Mouse (Mus musculus): ENCODE results near the gene Gm14862. TPM values are rescaled to one million over a fixed set of nuclear protein-coding genes. Genes with fewer than 3 reads are reported as not detected.
A peak's percentile ranks its signal among the peaks of the same experiment; 100 is the strongest.

Gm14862 gene
- polyA plus RNA-seq, 1 experiment from 2014 or later = not detected

DNA sequence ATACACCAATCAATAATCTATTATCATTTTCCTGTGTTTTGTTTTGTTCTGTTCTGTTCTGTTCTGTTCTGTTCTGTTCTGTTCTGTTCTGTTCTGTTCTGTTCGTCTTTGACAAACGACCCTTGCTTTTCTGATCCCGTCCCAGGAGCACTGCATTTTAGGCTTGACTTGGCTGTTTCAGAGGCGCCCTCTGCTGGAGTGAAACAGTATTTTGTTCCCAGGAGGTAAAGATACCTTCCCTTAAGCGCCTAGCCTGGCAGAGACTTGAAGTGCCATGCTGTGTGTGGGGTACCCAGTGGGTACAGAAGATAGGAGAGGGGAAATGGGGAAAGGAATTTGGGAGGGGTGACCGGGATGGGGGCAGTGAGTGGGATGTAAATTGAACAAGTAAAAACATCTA, 35.5 kb downstream of the Gm14862 start:
- no peak overlapping the region for H3K4me3 ChIP-seq
- no peaks in the 10 kb centered on the region for H3K27me3 ChIP-seq
- no peak overlapping the region for H3K4me2 ChIP-seq (replicated peaks)
- WGBS = 33% methylated on average over 6 of the region's 6 CpGs
- no peaks in the 10 kb centered on the region for H3K36me3 ChIP-seq
- H3K27ac ChIP-seq (replicated peaks) = no peak overlapping the region
- H3K9me3 ChIP-seq = no peaks in the 10 kb centered on the region
- no peak overlapping the region for H3K9ac ChIP-seq (replicated peaks)
- no peaks in the 10 kb centered on the region for H3K4me1 ChIP-seq
- no peak for ATAC-seq (replicated peaks)

DNA sequence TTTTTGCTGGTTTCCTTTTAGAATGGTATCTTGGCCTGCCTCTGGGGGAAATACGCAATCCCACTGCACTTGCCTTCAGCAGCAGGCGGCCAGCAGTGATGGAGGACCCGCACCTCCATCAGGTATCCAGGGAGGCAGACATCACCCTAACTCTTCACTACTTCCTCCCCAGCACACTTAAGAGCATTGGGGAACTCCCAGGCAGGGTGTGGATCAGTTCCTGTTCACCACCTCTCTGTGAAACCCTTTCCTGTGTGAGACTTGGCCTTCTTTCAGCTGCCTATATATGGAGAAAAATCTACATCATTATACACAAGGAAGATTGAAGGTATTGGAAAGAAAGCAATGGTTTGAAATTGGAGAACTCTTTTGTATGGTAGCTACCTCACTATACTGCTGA, 37.1 kb downstream of the Gm14862 start:
- no peak overlapping the region for H3K9ac ChIP-seq (replicated peaks)
- no peak overlapping the region for H3K4me2 ChIP-seq (replicated peaks)
- no peaks in the 10 kb centered on the region for H3K9me3 ChIP-seq
- no peaks in the 10 kb centered on the region for H3K27me3 ChIP-seq
- 96% methylated on average over 3 of the region's 3 CpGs for WGBS
- no peak overlapping the region for H3K27ac ChIP-seq (replicated peaks)
- ATAC-seq (replicated peaks) = no peak
- H3K4me1 ChIP-seq = no peaks in the 10 kb centered on the region
- H3K36me3 ChIP-seq = no peaks in the 10 kb centered on the region
- H3K4me3 ChIP-seq = no peak overlapping the region

DNA sequence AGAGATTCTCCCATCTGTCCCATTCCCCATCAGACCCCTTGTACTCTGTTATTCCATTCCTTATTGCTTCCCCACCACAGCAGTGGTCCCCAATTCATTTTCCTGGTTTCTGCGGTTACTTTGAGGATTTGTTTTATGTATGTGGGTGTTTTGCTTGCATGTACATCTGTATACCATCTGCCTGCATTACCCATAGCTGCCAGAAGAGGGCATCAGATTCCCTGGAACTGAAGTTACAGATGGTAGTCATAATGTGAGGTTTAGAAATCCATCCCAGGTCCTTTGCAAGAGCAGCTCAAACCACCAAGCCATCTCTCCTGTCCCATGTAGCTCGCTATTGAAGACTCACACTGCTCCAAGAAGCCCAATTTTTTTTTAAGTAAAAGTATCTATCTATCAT, 40.5 kb downstream of the Gm14862 start:
- Histone ChIP-seq H3K36me3 (no peaks in the 10 kb centered on the region), H3K4me1 (no peaks in the 10 kb centered on the region), H3K27ac (replicated peaks) (no peak overlapping the region), H3K4me3 (no peak overlapping the region), H3K4me2 (replicated peaks) (no peak overlapping the region), H3K9ac (replicated peaks) (no peak overlapping the region), H3K9me3 (no peaks in the 10 kb centered on the region), H3K27me3 (no peaks in the 10 kb centered on the region)
- ATAC-seq (replicated peaks) = no peak
- 86% methylated on average over 2 of the region's 2 CpGs for WGBS

DNA sequence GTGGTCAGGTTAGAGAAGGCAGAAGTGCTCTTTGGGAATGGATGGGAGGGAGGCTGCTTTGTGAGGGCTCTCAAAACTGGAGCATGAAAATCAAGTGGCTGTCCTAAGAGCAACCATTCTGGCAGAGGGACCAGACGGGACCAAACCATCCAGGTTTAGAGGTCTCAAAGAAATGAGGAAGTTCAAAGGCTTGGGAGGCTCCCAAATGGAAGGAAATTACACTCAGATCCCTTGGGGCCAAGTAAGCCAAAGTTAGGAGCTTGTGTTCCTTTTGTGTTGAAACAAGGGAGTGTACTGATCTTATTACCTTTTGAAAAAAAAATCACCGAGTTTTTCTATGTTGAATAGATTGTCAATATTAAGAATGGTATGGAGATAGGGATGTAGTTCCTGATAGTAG, 51.6 kb downstream of the Gm14862 start:
- no peak overlapping the region for H3K9ac ChIP-seq (replicated peaks)
- WGBS = 65% methylated on average over 2 of the region's 2 CpGs

DNA sequence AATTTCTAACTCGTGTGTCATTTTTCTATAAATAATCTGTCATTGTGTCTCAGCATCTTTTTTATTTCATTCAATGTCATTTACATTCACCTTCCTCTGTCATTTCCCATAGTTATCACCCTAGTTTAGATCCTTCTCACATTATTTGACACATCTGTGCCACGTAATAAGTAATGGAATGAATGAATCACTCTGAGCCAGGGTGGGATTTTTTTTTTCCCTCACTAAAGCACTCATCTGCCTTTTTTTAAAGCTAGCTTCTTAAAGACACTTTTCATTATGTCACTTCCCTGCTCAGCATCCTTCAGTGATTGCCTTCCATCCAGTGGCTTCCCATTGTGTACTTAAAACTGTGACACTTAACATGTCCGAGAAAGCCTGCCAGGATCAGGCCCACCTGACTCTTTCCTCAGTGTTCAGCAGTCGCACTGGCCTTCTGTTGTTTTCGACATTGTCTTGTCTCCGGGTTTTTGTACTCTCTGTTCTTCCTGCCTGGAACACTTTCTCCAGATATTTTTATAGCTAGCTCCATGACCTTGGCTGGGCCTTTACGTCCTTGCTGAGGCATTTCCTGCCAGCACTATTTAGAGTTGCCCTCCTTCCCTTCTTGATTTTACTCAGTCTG, 53.8 kb downstream of the Gm14862 start:
- H3K9ac ChIP-seq (replicated peaks) = no peak overlapping the region
- H3K4me3 ChIP-seq = peak overlapping the region; percentile 22
- ATAC-seq (replicated peaks) = no peak
- H3K4me2 ChIP-seq (replicated peaks) = peak overlapping the region; percentile 30
- H3K27me3 ChIP-seq = no peaks in the 10 kb centered on the region
- 45% methylated on average over 7 of the region's 7 CpGs for WGBS
- H3K9me3 ChIP-seq = no peaks in the 10 kb centered on the region
- no peaks in the 10 kb centered on the region for H3K36me3 ChIP-seq
- H3K27ac ChIP-seq (replicated peaks) = peak overlapping the region; percentile 60; the same call in 1 of the 2 replicates
- H3K4me1 ChIP-seq = peaks cover 6% of the 10 kb centered on the region; the same call in 1 of the 2 replicates

More for the DNA sequence above, 51.6 kb downstream of the Gm14862 start:
- no peak for ATAC-seq (replicated peaks)
- no peaks in the 10 kb centered on the region for H3K27me3 ChIP-seq
- H3K27ac ChIP-seq (replicated peaks) = no peak overlapping the region
- no peaks in the 10 kb centered on the region for H3K9me3 ChIP-seq
- peaks cover 3% of the 10 kb centered on the region; the same call in 1 of the 2 replicates for H3K4me1 ChIP-seq
- H3K36me3 ChIP-seq = no peaks in the 10 kb centered on the region
- H3K4me3 ChIP-seq = no peak overlapping the region
- no peak overlapping the region for H3K4me2 ChIP-seq (replicated peaks)

DNA sequence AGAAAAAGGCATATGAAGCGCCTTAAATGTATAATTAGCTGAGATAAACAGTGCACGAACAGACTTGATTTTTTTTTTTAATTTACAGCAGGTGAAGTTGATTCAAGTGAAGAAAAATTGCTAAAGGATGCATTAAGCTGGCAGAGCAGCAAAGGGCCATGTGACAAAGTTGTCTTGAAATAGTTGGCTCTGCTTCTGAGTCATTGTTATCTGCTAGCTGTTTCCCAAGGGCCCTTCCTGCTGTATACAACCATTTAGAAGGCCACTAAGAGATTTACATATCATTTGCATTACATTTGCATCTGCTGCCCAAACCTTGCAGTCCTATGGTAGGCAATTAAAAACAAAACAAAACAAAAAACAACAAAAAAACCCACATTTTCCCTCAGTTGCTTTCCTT, 54.7 kb downstream of the Gm14862 start:
- ATAC-seq (replicated peaks) = peak; percentile 68; the same call in 1 of the 2 replicates
- Histone ChIP-seq H3K4me1 (peaks cover 6% of the 10 kb centered on the region; the same call in 1 of the 2 replicates), H3K27ac (replicated peaks) (peak overlapping the region; percentile 60), H3K4me2 (replicated peaks) (peak overlapping the region; percentile 30), H3K36me3 (no peaks in the 10 kb centered on the region), H3K9me3 (no peaks in the 10 kb centered on the region), H3K4me3 (peak overlapping the region; percentile 22), H3K9ac (replicated peaks) (no peak overlapping the region), H3K27me3 (no peaks in the 10 kb centered on the region)
- 21% methylated on average over 2 of the region's 2 CpGs for WGBS

Other genes with a start within 250 kb of the Gm14862 start
- gene Fthl17e, start 223.4 kb downstream of the Gm14862 start, polyA plus RNA-seq (2015; fragmentation: Nextera tagmentation; extraction: Ambion mirVana) = not detected in 2 replicates
- not detected in 2 replicates for gene Fthl17f, start 193.9 kb downstream of the Gm14862 start, polyA plus RNA-seq (2015; fragmentation: Nextera tagmentation; extraction: Ambion mirVana)
- gene 4930402K13Rik, start 152.3 kb downstream of the Gm14862 start, polyA plus RNA-seq (2015; fragmentation: Nextera tagmentation; extraction: Ambion mirVana) = not detected in 2 replicates
- 8.0 TPM in 2 replicates for gene Lancl3, start 57.0 kb downstream of the Gm14862 start, polyA plus RNA-seq (2015; fragmentation: Nextera tagmentation; extraction: Ambion mirVana)
- 3.2 and 3.7 TPM in 2 replicates for gene Xk, start 15.9 kb upstream of the Gm14862 start, polyA plus RNA-seq (2015; fragmentation: Nextera tagmentation; extraction: Ambion mirVana)
- 0.36 TPM in 1 of 2 replicates, not detected in the other for gene H2al1m, start 26.9 kb upstream of the Gm14862 start, polyA plus RNA-seq (2015; fragmentation: Nextera tagmentation; extraction: Ambion mirVana)
- not detected in 2 replicates for gene H2al1k, start 93.7 kb upstream of the Gm14862 start, polyA plus RNA-seq (2015; fragmentation: Nextera tagmentation; extraction: Ambion mirVana)
- gene Cybb, start 230.9 kb upstream of the Gm14862 start, polyA plus RNA-seq (2015; fragmentation: Nextera tagmentation; extraction: Ambion mirVana) = 0.43 and 0.63 TPM in 2 replicates

Data from forebrain, embryonic 15.5 days (tissue).